Mouse (Mus musculus) urinary bladder, postnatal 25 days (tissue): Measurements from ENCODE around the gene Farsb.
"Not testable (repeated sequence)": the region's sequence is repeated elsewhere in the genome, so short reads cannot be mapped to it uniquely, and the experiment has no call there.

Experiments
- DNase-seq: peaks from one replicate; pipeline ENCODE4 v3.0.0; 2022; ENCODE audit warnings: low spot score

Farsb gene

GRCm38 (mm10) chr1:78488752-78489492 is at the start of gene Farsb:
Gene Farsb, minus strand, starts transcription at chr1:78488897.
- peak; percentile 84 for DNase-seq

GRCm38 (mm10) chr1:78538396-78538795 is 49.7 kb upstream of the Farsb start:
- no peak for DNase-seq

- DNase-seq = peak; percentile 4
Measured at GRCm38 (mm10) chr1:78537494-78538010, 48.9 kb upstream of the Farsb start.

GRCm38 (mm10) chr1:78536310-78537164 is 47.8 kb upstream of the Farsb start:
- DNase-seq = peak; percentile 77

GRCm38 (mm10) chr1:78534428-78535150 is 45.9 kb upstream of the Farsb start:
- no peak for DNase-seq

- no peak for DNase-seq
Measured at GRCm38 (mm10) chr1:78532184-78532800, 43.6 kb upstream of the Farsb start.

- no peak for DNase-seq
Measured at GRCm38 (mm10) chr1:78530500-78531215, 42.0 kb upstream of the Farsb start.

GRCm38 (mm10) chr1:78529011-78529410 is 40.3 kb upstream of the Farsb start:
- DNase-seq = no peak

- DNase-seq = no peak
Measured at GRCm38 (mm10) chr1:78528356-78528755, 39.7 kb upstream of the Farsb start.

- DNase-seq = peak; percentile 52
Measured at GRCm38 (mm10) chr1:78525189-78525886, 36.6 kb upstream of the Farsb start.

- DNase-seq = no peak
Measured at GRCm38 (mm10) chr1:78518907-78519306, 30.2 kb upstream of the Farsb start.

- no peak for DNase-seq
Measured at GRCm38 (mm10) chr1:78512756-78513155, 24.1 kb upstream of the Farsb start.

- DNase-seq = peak; percentile 9
Measured at GRCm38 (mm10) chr1:78511621-78512160, 23.0 kb upstream of the Farsb start, which contains the start of gene BC035947. Gene BC035947, minus strand, starts transcription at chr1:78512158.

- no peak for DNase-seq
Measured at GRCm38 (mm10) chr1:78510862-78511261, 22.2 kb upstream of the Farsb start, which contains the start of gene Mogat1. Gene Mogat1, plus strand, starts transcription at chr1:78510991.

- no peak for DNase-seq
Measured at GRCm38 (mm10) chr1:78507137-78507536, 18.4 kb upstream of the Farsb start.

GRCm38 (mm10) chr1:78502527-78502926 is 13.8 kb upstream of the Farsb start:
- DNase-seq = no peak

GRCm38 (mm10) chr1:78501856-78502255 is 13.2 kb upstream of the Farsb start:
- DNase-seq = not testable (repeated sequence)

- no peak for DNase-seq
Measured at GRCm38 (mm10) chr1:78501036-78501435, 12.3 kb upstream of the Farsb start.

GRCm38 (mm10) chr1:78490143-78490542 is 1.4 kb upstream of the Farsb start:
- no peak for DNase-seq

GRCm38 (mm10) chr1:78488427-78488751 is 308 bp downstream of the Farsb start:
- DNase-seq = no peak
